Mouse (Mus musculus) heart, embryonic 15.5 days (tissue): Measurements from ENCODE around the gene Jpt1. TPM values are rescaled to one million over a fixed set of nuclear protein-coding genes. Genes with fewer than 3 reads are reported as not detected.
"Not testable (repeated sequence)": the region's sequence is repeated elsewhere in the genome, so short reads cannot be mapped to it uniquely, and the experiment has no call there.

Experiments used
- ATAC-seq: fragments of 200-750 bp; cut with Nextera tagmentation; replicated peaks from 2 replicates; pipeline ENCODE4 v1.8.0; 2017; ENCODE audit warnings: low read depth, moderate TSS enrichment; ENCODE audit not compliant: insufficient number of reproducible peaks, insufficient read depth, low FRiP score
- H3K27ac ChIP-seq: fragments of 300-500 bp; sonication (generic); 2 replicates; pipeline ENCODE4 v1.5.1; 2015; ENCODE audit warnings: mild to moderate bottlenecking, inconsistent platforms
- H3K27me3 ChIP-seq: fragments of 300-500 bp; sonication (generic); 2 replicates; pipeline ENCODE4 v1.6.1; 2015; ENCODE audit warnings: inconsistent platforms
- H3K36me3 ChIP-seq: fragments of 300-500 bp; sonication (generic); 2 replicates; pipeline ENCODE4 v1.6.1; 2015; ENCODE audit warnings: mild to moderate bottlenecking, inconsistent platforms
- H3K4me1 ChIP-seq: fragments of 300-500 bp; sonication (generic); replicated peaks from 2 replicates; pipeline ENCODE4 v1.6.1; 2015; ENCODE audit warnings: inconsistent platforms
- H3K4me2 ChIP-seq: fragments of 300-500 bp; sonication (generic); 2 replicates; pipeline ENCODE4 v1.6.1; 2015; ENCODE audit warnings: inconsistent platforms, mild to moderate bottlenecking, moderate library complexity
- H3K4me3 ChIP-seq: fragments of 300-500 bp; sonication (generic); 2 replicates; pipeline ENCODE4 v1.5.1; 2015; ENCODE audit warnings: mild to moderate bottlenecking, inconsistent platforms
- H3K9ac ChIP-seq: fragments of 300-500 bp; sonication (generic); 2 replicates; pipeline ENCODE4 v1.6.1; 2015; ENCODE audit warnings: mild to moderate bottlenecking, inconsistent platforms
- H3K9me3 ChIP-seq: fragments of 300-500 bp; sonication (generic); replicated peaks from 2 replicates; pipeline ENCODE4 v1.6.1; 2016; ENCODE audit warnings: inconsistent platforms
- WGBS: fragments of 180-500 bp; shearing (Covaris S2); methylation state at CpG from one replicate; pipeline ENCODE4 v1.1.7; 2015; ENCODE audit warnings: mixed read lengths; 5-methylcytosine and 5-hydroxymethylcytosine counted together
- polyA plus RNA-seq: library from polyadenylated mRNA; unstranded; fragments of >200 nt; fragmentation: Nextera tagmentation; extraction: Ambion mirVana; gene quantifications from 2 replicates; pipeline ENCODE4 v1.2.1, GENCODE M21; 2015

Jpt1 gene
- polyA plus RNA-seq, 1 experiment from 2014 or later = 515 TPM

GRCm38 (mm10) chr11:115511121-115511520 is 3.1 kb downstream of the Jpt1 start:
- H3K9me3 ChIP-seq = no peaks in the 10 kb centered on the region
- H3K36me3 ChIP-seq = no peaks in the 10 kb centered on the region
- peak overlapping the region; percentile 78 for H3K4me2 ChIP-seq
- 59% methylated on average over 2 of the region's 2 CpGs for WGBS
- ATAC-seq = no peak
- H3K4me1 ChIP-seq = peaks cover 72% of the 10 kb centered on the region
- peak overlapping the region; percentile 86 for H3K4me3 ChIP-seq
- H3K27me3 ChIP-seq = no peaks in the 10 kb centered on the region
- peak overlapping the region; percentile 81 for H3K27ac ChIP-seq
- peak overlapping the region; percentile 26 for H3K9ac ChIP-seq

GRCm38 (mm10) chr11:115510507-115510888 is 3.7 kb downstream of the Jpt1 start:
- no peak for ATAC-seq
- 38% methylated on average over 5 of the region's 5 CpGs for WGBS
- no peaks in the 10 kb centered on the region for H3K27me3 ChIP-seq
- no peaks in the 10 kb centered on the region for H3K9me3 ChIP-seq
- no peaks in the 10 kb centered on the region for H3K36me3 ChIP-seq
- 0 out of 2 replicates have a peak overlapping the region, but pooled peaks have one; percentile 4 for H3K4me3 ChIP-seq
- peak overlapping the region; percentile 78 for H3K27ac ChIP-seq
- peak overlapping the region; percentile 78 for H3K4me2 ChIP-seq
- peaks cover 75% of the 10 kb centered on the region for H3K4me1 ChIP-seq
- peak overlapping the region; percentile 21; the same call in 1 of the 2 replicates for H3K9ac ChIP-seq

- H3K9me3 ChIP-seq = no peaks in the 10 kb centered on the region
- H3K4me2 ChIP-seq = peak overlapping the region; percentile 78
- no peak for ATAC-seq
- H3K36me3 ChIP-seq = no peaks in the 10 kb centered on the region
- H3K9ac ChIP-seq = peak overlapping the region; percentile 21; the same call in 1 of the 2 replicates
- peaks cover 71% of the 10 kb centered on the region for H3K4me1 ChIP-seq
- no peaks in the 10 kb centered on the region for H3K27me3 ChIP-seq
- H3K27ac ChIP-seq = peak overlapping the region; percentile 78
- peak overlapping the region; percentile 4; the same call in 1 of the 2 replicates for H3K4me3 ChIP-seq
- WGBS = 36% methylated on average over 6 of the region's 6 CpGs
These were observed 4.2 kb downstream of the Jpt1 start for GRCm38 (mm10) chr11:115509773-115510506.

- Histone ChIP-seq H3K9me3 (no peaks in the 10 kb centered on the region), H3K27me3 (no peaks in the 10 kb centered on the region), H3K27ac (no peak overlapping the region), H3K4me1 (peaks cover 68% of the 10 kb centered on the region), H3K4me3 (no peak overlapping the region), H3K9ac (no peak overlapping the region), H3K4me2 (no peak overlapping the region), H3K36me3 (no peaks in the 10 kb centered on the region; the same call in 1 of the 2 replicates)
- 73% methylated on average over 2 of the region's 2 CpGs for WGBS
- no peak for ATAC-seq
These were observed 6.1 kb downstream of the Jpt1 start for GRCm38 (mm10) chr11:115508061-115508460.

- Histone ChIP-seq H3K4me3 (no peak overlapping the region), H3K9ac (no peak overlapping the region), H3K27ac (peak overlapping the region; percentile 53), H3K36me3 (peaks cover 14% of the 10 kb centered on the region), H3K9me3 (no peaks in the 10 kb centered on the region), H3K27me3 (no peaks in the 10 kb centered on the region), H3K4me1 (peaks cover 53% of the 10 kb centered on the region), H3K4me2 (no peak overlapping the region)
- 0 out of 2 replicates have a peak, but pooled peaks have one; percentile 53 for ATAC-seq
- WGBS = 42% methylated on average over 3 of the region's 3 CpGs
These were observed 7.6 kb downstream of the Jpt1 start for GRCm38 (mm10) chr11:115506586-115506985.

GRCm38 (mm10) chr11:115502636-115503035 is 11.6 kb downstream of the Jpt1 start:
- Histone ChIP-seq H3K36me3 (peaks cover 52% of the 10 kb centered on the region), H3K4me3 (no peak overlapping the region), H3K9me3 (no peaks in the 10 kb centered on the region), H3K4me2 (no peak overlapping the region), H3K27me3 (no peaks in the 10 kb centered on the region), H3K27ac (no peak overlapping the region), H3K4me1 (peaks cover 19% of the 10 kb centered on the region), H3K9ac (no peak overlapping the region)
- WGBS = 88% methylated on average over 6 of the region's 6 CpGs
- ATAC-seq = no peak

- peaks cover 47% of the 10 kb centered on the region for H3K36me3 ChIP-seq
- H3K4me2 ChIP-seq, H3K9me3 ChIP-seq, H3K27me3 ChIP-seq, H3K27ac ChIP-seq, H3K4me1 ChIP-seq, H3K9ac ChIP-seq, ATAC-seq, H3K4me3 ChIP-seq: not testable (repeated sequence)
- 88% methylated on average over 9 of the region's 9 CpGs for WGBS
These were observed 17.6 kb downstream of the Jpt1 start for GRCm38 (mm10) chr11:115496559-115496958.

GRCm38 (mm10) chr11:115492387-115492786 is 21.8 kb downstream of the Jpt1 start:
- Histone ChIP-seq H3K9me3 (no peaks in the 10 kb centered on the region), H3K4me2 (peak overlapping the region; percentile 85), H3K27ac (no peak overlapping the region), H3K36me3 (peaks cover 10% of the 10 kb centered on the region), H3K4me1 (peaks cover 16% of the 10 kb centered on the region), H3K4me3 (peak overlapping the region; percentile 73), H3K9ac (peak overlapping the region; percentile 63), H3K27me3 (no peaks in the 10 kb centered on the region)
- 28% methylated on average over 6 of the region's 6 CpGs for WGBS
- no peak for ATAC-seq

GRCm38 (mm10) chr11:115491356-115492083 is 22.7 kb downstream of the Jpt1 start, which contains the start of gene Nt5c:
Gene Nt5c, minus strand, starts transcription at chr11:115491862.
- 0% methylated on average over 43 of the region's 43 CpGs for WGBS
- Histone ChIP-seq H3K27ac (peak within 1 kb of the TSS; percentile 72), H3K9ac (peak within 1 kb of the TSS; percentile 63), H3K4me2 (peak within 1 kb of the TSS; percentile 85), H3K27me3 (no peaks in the 10 kb centered on the region), H3K36me3 (peaks cover 3% of the 10 kb centered on the region), H3K9me3 (no peaks in the 10 kb centered on the region), H3K4me3 (peak within 1 kb of the TSS; percentile 73), H3K4me1 (peaks cover 16% of the 10 kb centered on the region)
- ATAC-seq = peak; percentile 83

GRCm38 (mm10) chr11:115490441-115491355 is 23.5 kb downstream of the Jpt1 start:
- Histone ChIP-seq H3K4me1 (peaks cover 16% of the 10 kb centered on the region), H3K9ac (peak overlapping the region; percentile 53), H3K27me3 (no peaks in the 10 kb centered on the region), H3K36me3 (peaks cover 3% of the 10 kb centered on the region), H3K4me3 (peak overlapping the region; percentile 73), H3K27ac (no peak overlapping the region), H3K4me2 (peak overlapping the region; percentile 85), H3K9me3 (no peaks in the 10 kb centered on the region)
- 27% methylated on average over 25 of the region's 25 CpGs for WGBS
- no peak for ATAC-seq
